23 mouse cellular contexts compared by ENCODE assay signal in the genomic region with DNA sequence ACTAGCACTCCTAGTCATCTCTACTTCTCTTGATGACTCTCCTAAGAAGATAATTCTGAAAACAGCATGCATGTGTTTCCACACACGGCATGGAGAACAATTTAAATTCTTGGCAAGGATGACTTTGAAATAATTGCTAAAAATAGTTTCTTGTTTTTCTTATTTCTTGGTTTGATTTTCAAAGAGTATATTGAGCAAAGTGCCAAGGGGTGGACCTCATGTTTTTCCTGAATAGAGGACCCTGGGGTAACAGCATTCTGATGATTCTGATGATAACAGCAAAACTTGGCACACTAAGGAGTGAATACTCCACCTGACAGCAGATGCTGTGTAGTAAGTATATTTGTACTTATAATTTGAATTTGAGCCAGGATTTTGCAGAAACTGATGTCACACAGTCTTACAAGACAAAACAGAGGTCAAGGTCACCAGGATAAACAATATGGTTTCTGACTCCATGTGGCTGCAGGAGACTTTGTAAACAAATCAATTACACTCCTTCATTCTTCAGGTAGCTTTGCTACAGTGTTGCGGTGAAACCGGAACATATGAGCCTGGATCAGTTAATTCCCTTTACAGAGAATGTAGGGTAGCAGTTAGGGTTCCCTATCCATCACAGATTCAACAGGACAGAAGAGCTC. TPM values are rescaled to one million over a fixed set of nuclear protein-coding genes. Genes with fewer than 3 reads are reported as not detected.
DNase-seq lines count a peak whose midpoint lies in the region; ATAC-seq and TF ChIP-seq lines count a peak whose summit lies in the region.
"Had no signal": no experiment of that assay in that cellular context is flagged by ENCODE, and none has a peak within 500 bp of the region (broad histone marks: within the 10 kb centered on the region; RNA-seq: fewer than 3 reads in every experiment).

No protein-coding gene starts in this region.

- H3K4me2 ChIP-seq in kidney, postnatal 0 days (ENCODE audit: low read length): no peak overlapping the region
- no peak overlapping the region for H3K4me2 ChIP-seq in midbrain, embryonic 16.5 days (ENCODE audit: low read length)
- H3K4me2 ChIP-seq: embryonic facial prominence, embryonic 12.5 days; forebrain, embryonic 12.5 days; limb, embryonic 15.5 days; lung, embryonic 14.5 days; midbrain, embryonic 11.5 days had no signal

- no peaks in the 10 kb centered on the region for H3K36me3 ChIP-seq in kidney, postnatal 0 days (ENCODE audit: insufficient read depth, low read length)
- H3K36me3 ChIP-seq in midbrain, embryonic 16.5 days (ENCODE audit: control insufficient read depth, insufficient read depth, low read length): no peaks in the 10 kb centered on the region
- H3K36me3 ChIP-seq: embryonic facial prominence, embryonic 12.5 days; forebrain, embryonic 12.5 days; limb, embryonic 15.5 days had no signal

- 73% methylated on average over 3 of the region's 3 CpGs for WGBS in kidney, postnatal 0 days
- 92% methylated on average over 3 of the region's 3 CpGs for WGBS in midbrain, embryonic 16.5 days

- no peaks in the 10 kb centered on the region for H3K4me1 ChIP-seq in kidney, postnatal 0 days (replicated peaks; ENCODE audit: insufficient read depth, low read length)
- H3K4me1 ChIP-seq in midbrain, embryonic 16.5 days (ENCODE audit: control insufficient read depth, insufficient read depth, low read length): no peaks in the 10 kb centered on the region
- H3K4me1 ChIP-seq: embryonic facial prominence, embryonic 12.5 days; forebrain, embryonic 12.5 days; limb, embryonic 15.5 days had no signal

- DNase-seq in heart, adult 9 months (ENCODE audit: low spot score in 2 of 2): peak; percentile 42 to 69
- DNase-seq in heart, postnatal 14 days: no peak
- DNase-seq in kidney, postnatal 0 days (ENCODE audit: low spot score): peak; percentile 16
- DNase-seq in kidney, postnatal 25 days: no peak
- peak; percentile 62 for DNase-seq in NIH3T3 (ENCODE audit: low read depth)
- no peak for DNase-seq in layer of hippocampus, adult 9-11 months
- DNase-seq: adrenal gland, adult 2 months; B cell, adult 2 months; cerebellum, adult 11-12 months; left cerebral cortex, postnatal 4 days; lung, embryonic 14.5 days; lung, postnatal 4 days; thymus, adult 18-20 months; thymus, postnatal 36 days had no signal

- no peak for TF ChIP-seq CTCF in kidney, postnatal 0 days (IDR thresholded peaks at IDR 0.05; ENCODE audit: low read depth)

- no peak overlapping the region for H3K27ac ChIP-seq in kidney, postnatal 0 days
- no peak overlapping the region for H3K27ac ChIP-seq in midbrain, embryonic 16.5 days (ENCODE audit: low read length)
- H3K27ac ChIP-seq: embryonic facial prominence, embryonic 12.5 days; forebrain, embryonic 12.5 days; hindbrain, postnatal 0 days; limb, embryonic 15.5 days; liver, embryonic 14.5 days had no signal

- no peak for ATAC-seq in kidney, postnatal 0 days (replicated peaks; ENCODE audit: low FRiP score, low read depth)
- no peak for ATAC-seq in midbrain, embryonic 16.5 days
- ATAC-seq: hindbrain, postnatal 0 days; intestine, embryonic 16.5 days had no signal

- no peak overlapping the region for H3K9ac ChIP-seq in kidney, postnatal 0 days (ENCODE audit: low read depth, low read length)
- H3K9ac ChIP-seq in midbrain, embryonic 16.5 days (ENCODE audit: low read depth, low read length): no peak overlapping the region
- H3K9ac ChIP-seq: embryonic facial prominence, embryonic 12.5 days; forebrain, embryonic 12.5 days; limb, embryonic 15.5 days; liver, embryonic 14.5 days; lung, embryonic 14.5 days had no signal

- intact Hi-C loops in heart, postnatal 14 days (cut with DNase I): no loop called here

- H3K4me3 ChIP-seq in kidney, postnatal 0 days (replicated peaks; ENCODE audit: low read depth, low read length): no peak overlapping the region
- no peak overlapping the region for H3K4me3 ChIP-seq in midbrain, embryonic 16.5 days (ENCODE audit: low read depth, low read length)
- H3K4me3 ChIP-seq: embryonic facial prominence, embryonic 12.5 days; erythroblast, embryonic 14.5 days; forebrain, embryonic 12.5 days; limb, embryonic 15.5 days had no signal

- no peaks in the 10 kb centered on the region for H3K27me3 ChIP-seq in kidney, postnatal 0 days (ENCODE audit: insufficient read depth, low read length)
- no peaks in the 10 kb centered on the region for H3K27me3 ChIP-seq in midbrain, embryonic 16.5 days (ENCODE audit: control insufficient read depth, insufficient read depth, low read depth, low read length)
- H3K27me3 ChIP-seq: embryonic facial prominence, embryonic 12.5 days; limb, embryonic 15.5 days had no signal

- no peaks in the 10 kb centered on the region for H3K9me3 ChIP-seq in kidney, postnatal 0 days (replicated peaks; ENCODE audit: low read length)
- no peaks in the 10 kb centered on the region for H3K9me3 ChIP-seq in midbrain, embryonic 16.5 days (replicated peaks; ENCODE audit: control insufficient read depth, low read length, poor library complexity, severe bottlenecking)
- H3K9me3 ChIP-seq: embryonic facial prominence, embryonic 12.5 days; forebrain, embryonic 12.5 days; limb, embryonic 15.5 days had no signal

RNA-seq across cellular contexts. Expression of a gene that starts 11.1 kb away (rescaled TPM):
- total RNA-seq in heart, postnatal 14 days (2021): 100 to 1,000 TPM; 109 to 122 TPM
- polyA plus RNA-seq in kidney, postnatal 0 days (2015; fragmentation: Nextera tagmentation; extraction: Ambion mirVana): 12.1 and 14.6 TPM in 2 replicates
- 15.1 and 15.2 TPM in 2 replicates for polyA plus RNA-seq in midbrain, embryonic 16.5 days (2015; fragmentation: Nextera tagmentation; extraction: Ambion mirVana)

RNA-seq across cellular contexts. Expression of a gene that starts 34.7 kb away (rescaled TPM):
- 10 to 100 TPM; 11.0 to 11.9 TPM for total RNA-seq in heart, postnatal 14 days (2021)
- polyA plus RNA-seq in kidney, postnatal 0 days (2015; fragmentation: Nextera tagmentation; extraction: Ambion mirVana): 8.4 and 9.1 TPM in 2 replicates
- 4.6 and 5.4 TPM in 2 replicates for polyA plus RNA-seq in midbrain, embryonic 16.5 days (2015; fragmentation: Nextera tagmentation; extraction: Ambion mirVana)
- polyA plus RNA-seq: erythroblast, embryonic 14.5 days had no signal

Comparison
In these comparisons a context has a peak if more than half of its experiments do, and no peak if none do; other contexts are left out.
1. DNase-seq: peak in heart, adult 9 months (2 of 2), kidney, postnatal 0 days (single experiment) and NIH3T3 (single experiment); none in heart, postnatal 14 days (0 of 2), kidney, postnatal 25 days (0 of 2) and layer of hippocampus, adult 9-11 months (single experiment).